Mouse (Mus musculus): ENCODE data around the gene Ube2e2. TPM values are rescaled to one million over a fixed set of nuclear protein-coding genes. Genes with fewer than 3 reads are reported as not detected.

The Ube2e2 gene
- 1 to 10 TPM in 1 of 2 experiments, not detected in 1; 1.2 TPM for polyA plus RNA-seq (2017; shearing (Covaris generic))

GRCm38 (mm10) chr14:18893947-18894445 is at the start of gene Ube2e2:
TSS of gene Ube2e2 (minus strand) at chr14:18894267.
- ATAC-seq, result no peak

- ATAC-seq, result no peak
These were observed 46.0 kb upstream of the Ube2e2 start for GRCm38 (mm10) chr14:18940068-18940467.

- ATAC-seq, result no peak
These were observed 9.5 kb upstream of the Ube2e2 start for GRCm38 (mm10) chr14:18903553-18903952.

GRCm38 (mm10) chr14:18893121-18893946 is 733 bp downstream of the Ube2e2 start:
- ATAC-seq, result peak; percentile 67

GRCm38 (mm10) chr14:18889571-18889970 is 4.5 kb downstream of the Ube2e2 start:
- ATAC-seq, result no peak

- ATAC-seq, result no peak
These were observed 11.6 kb downstream of the Ube2e2 start for GRCm38 (mm10) chr14:18882493-18882892.

- ATAC-seq, result no peak
These were observed 23.4 kb downstream of the Ube2e2 start for GRCm38 (mm10) chr14:18870716-18871115.

GRCm38 (mm10) chr14:18828661-18829060 is 65.4 kb downstream of the Ube2e2 start:
- no peak for ATAC-seq

- no peak for ATAC-seq
These were observed 67.3 kb downstream of the Ube2e2 start for GRCm38 (mm10) chr14:18826753-18827152.

- ATAC-seq, result peak; percentile 19
These were observed 73.4 kb downstream of the Ube2e2 start for GRCm38 (mm10) chr14:18820713-18821112.

GRCm38 (mm10) chr14:18796857-18797256 is 97.2 kb downstream of the Ube2e2 start:
- ATAC-seq, result no peak

GRCm38 (mm10) chr14:18795787-18796186 is 98.3 kb downstream of the Ube2e2 start:
- ATAC-seq, result no peak

- ATAC-seq, result no peak
These were observed 114.9 kb downstream of the Ube2e2 start for GRCm38 (mm10) chr14:18778993-18779675.

GRCm38 (mm10) chr14:18778241-18778640 is 115.8 kb downstream of the Ube2e2 start:
- ATAC-seq, result no peak

GRCm38 (mm10) chr14:18776132-18776531 is 117.9 kb downstream of the Ube2e2 start:
- ATAC-seq, result no peak

GRCm38 (mm10) chr14:18773724-18774123 is 120.3 kb downstream of the Ube2e2 start:
- ATAC-seq, result no peak

- no peak for ATAC-seq
These were observed 134.3 kb downstream of the Ube2e2 start for GRCm38 (mm10) chr14:18759601-18760356.

GRCm38 (mm10) chr14:18758595-18759532 is 135.2 kb downstream of the Ube2e2 start:
- ATAC-seq, result no peak

GRCm38 (mm10) chr14:18758003-18758402 is 136.1 kb downstream of the Ube2e2 start:
- ATAC-seq, result no peak

- ATAC-seq, result no peak
These were observed 138.7 kb downstream of the Ube2e2 start for GRCm38 (mm10) chr14:18755410-18755809.

GRCm38 (mm10) chr14:18754595-18754994 is 139.5 kb downstream of the Ube2e2 start:
- no peak for ATAC-seq

- ATAC-seq, result no peak
These were observed 140.1 kb downstream of the Ube2e2 start for GRCm38 (mm10) chr14:18754001-18754400.
